Mouse (Mus musculus) testis, adult 2 months (tissue): ENCODE results near the gene Ubr4. TPM values are rescaled to one million over a fixed set of nuclear protein-coding genes. Genes with fewer than 3 reads are reported as not detected.

ENCODE experiments used
- H3K27ac ChIP-seq: fragments of 200-500 bp; 2 replicates; pipeline ENCODE4 v1.5.1; 2012; ENCODE audit warnings: low read depth, low read length; ENCODE audit not compliant: control insufficient read depth, insufficient read depth
- H3K27me3 ChIP-seq: fragments of 200-500 bp; 2 replicates; pipeline ENCODE4 v1.6.1; 2012; ENCODE audit warnings: mild to moderate bottlenecking, low read length, moderate library complexity; ENCODE audit not compliant: control insufficient read depth, insufficient read depth
- H3K36me3 ChIP-seq: fragments of 200-500 bp; 2 replicates; pipeline ENCODE4 v1.6.1; 2012; ENCODE audit warnings: mild to moderate bottlenecking, low read length; ENCODE audit not compliant: control insufficient read depth, insufficient read depth
- H3K4me1 ChIP-seq: fragments of 200-500 bp; 2 replicates; pipeline ENCODE4 v1.6.1; 2012; ENCODE audit warnings: low read length; ENCODE audit not compliant: control insufficient read depth, insufficient read depth
- H3K4me3 ChIP-seq: fragments of 200-500 bp; 2 replicates; pipeline ENCODE4 v1.5.1; 2012; ENCODE audit warnings: low read depth, mild to moderate bottlenecking, low read length, moderate library complexity, mixed read lengths; ENCODE audit not compliant: control insufficient read depth
- CTCF ChIP-seq: fragments of 200-500 bp; IDR thresholded peaks from 2 replicates; pipeline ENCODE4 v1.5.1; 2012; ENCODE audit warnings: low read depth, mild to moderate bottlenecking, inconsistent platforms, low read length, moderate library complexity; ENCODE audit not compliant: control insufficient read depth, insufficient read depth, insufficient replicate concordance
- POLR2A ChIP-seq: fragments of 200-500 bp; IDR thresholded peaks from 2 replicates; pipeline ENCODE4 v1.6.1; 2012; ENCODE audit warnings: low read depth, mild to moderate bottlenecking, inconsistent platforms, low read length, moderate library complexity; ENCODE audit not compliant: control insufficient read depth
- polyA plus RNA-seq: library from polyadenylated mRNA; depleted of rRNA; stranded (reverse); fragments of >200 nt; gene quantifications from 2 replicates; pipeline ENCODE4 v1.2.3, GENCODE M21; 2012

Gene Ubr4
- polyA plus RNA-seq, 1 experiment: 312 TPM

DNA sequence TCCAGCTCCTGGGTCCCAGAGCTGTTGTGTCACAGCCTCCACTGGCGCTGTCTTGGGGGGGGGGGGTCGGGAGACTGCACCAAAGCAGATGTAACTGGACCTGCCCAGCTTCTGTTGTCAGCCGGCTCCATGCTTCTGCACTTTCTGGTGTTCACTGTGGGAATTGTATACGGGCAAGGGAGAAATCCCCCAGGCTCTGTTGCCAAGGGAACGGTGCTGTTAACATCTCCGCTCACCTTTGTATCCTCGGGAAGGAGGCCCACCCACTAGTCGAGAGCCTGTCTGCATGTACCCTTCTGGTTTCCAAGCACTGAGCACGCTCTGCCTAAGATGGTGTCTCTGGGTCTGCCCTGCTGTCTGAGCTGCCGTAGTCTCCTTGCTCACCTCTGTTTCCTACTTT lies 134.7 kb downstream of the Ubr4 start:
- Histone ChIP-seq H3K4me3 (no peak overlapping the region), H3K27ac (no peak overlapping the region), H3K4me1 (no peaks in the 10 kb centered on the region), H3K36me3 (peaks cover 6% of the 10 kb centered on the region), H3K27me3 (no peaks in the 10 kb centered on the region)
- TF ChIP-seq CTCF (no peak), POLR2A (no peak)

DNA sequence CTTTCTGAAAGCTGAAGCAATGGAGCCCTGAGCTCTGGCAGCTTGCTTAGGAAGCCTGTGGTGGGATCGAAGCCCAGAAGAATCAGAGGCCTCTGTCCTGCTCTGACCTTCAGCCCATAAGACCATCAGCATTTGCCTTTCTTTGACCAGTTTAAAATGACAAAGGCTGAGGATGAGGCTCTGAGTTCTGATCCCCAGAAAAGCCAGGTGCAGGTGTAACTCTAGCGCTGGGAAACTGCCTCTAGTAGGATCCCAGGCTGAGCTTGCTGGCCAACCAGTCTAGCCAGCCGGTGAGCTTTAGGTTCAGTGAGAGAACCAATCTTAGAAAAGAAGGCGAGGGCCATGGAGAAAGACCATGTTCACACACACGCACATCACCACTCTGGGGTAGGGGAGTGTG lies 135.9 kb downstream of the Ubr4 start:
- TF ChIP-seq CTCF (no peak), POLR2A (no peak)
- no peak overlapping the region for H3K4me3 ChIP-seq
- peaks cover 5% of the 10 kb centered on the region for H3K36me3 ChIP-seq
- H3K4me1 ChIP-seq: no peaks in the 10 kb centered on the region
- H3K27me3 ChIP-seq: no peaks in the 10 kb centered on the region
- H3K27ac ChIP-seq: no peak overlapping the region

DNA sequence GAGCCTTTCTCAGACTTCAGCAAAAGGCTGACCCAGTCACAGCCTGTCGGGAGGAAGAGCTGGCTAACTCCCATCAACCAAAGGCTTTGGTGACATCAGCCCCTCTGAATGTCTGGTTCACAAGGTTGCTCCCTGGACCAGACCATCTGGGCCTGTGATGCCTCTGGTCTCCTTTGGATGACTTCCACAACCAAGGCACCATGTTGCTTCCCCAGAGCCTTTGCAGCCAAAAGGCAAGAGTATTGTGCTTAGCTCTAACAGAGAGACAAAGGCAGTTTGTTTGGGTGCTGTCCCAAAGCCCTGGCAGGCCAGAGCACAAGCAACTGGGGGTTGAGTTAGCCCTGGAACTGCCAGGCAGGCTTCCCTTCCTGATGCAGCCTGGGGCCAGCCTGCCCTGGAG lies 137.5 kb downstream of the Ubr4 start:
- no peak overlapping the region for H3K4me3 ChIP-seq
- no peak overlapping the region for H3K27ac ChIP-seq
- TF ChIP-seq POLR2A (no peak), CTCF (no peak)
- peaks cover 4% of the 10 kb centered on the region for H3K36me3 ChIP-seq
- no peaks in the 10 kb centered on the region for H3K27me3 ChIP-seq
- H3K4me1 ChIP-seq: no peaks in the 10 kb centered on the region

DNA sequence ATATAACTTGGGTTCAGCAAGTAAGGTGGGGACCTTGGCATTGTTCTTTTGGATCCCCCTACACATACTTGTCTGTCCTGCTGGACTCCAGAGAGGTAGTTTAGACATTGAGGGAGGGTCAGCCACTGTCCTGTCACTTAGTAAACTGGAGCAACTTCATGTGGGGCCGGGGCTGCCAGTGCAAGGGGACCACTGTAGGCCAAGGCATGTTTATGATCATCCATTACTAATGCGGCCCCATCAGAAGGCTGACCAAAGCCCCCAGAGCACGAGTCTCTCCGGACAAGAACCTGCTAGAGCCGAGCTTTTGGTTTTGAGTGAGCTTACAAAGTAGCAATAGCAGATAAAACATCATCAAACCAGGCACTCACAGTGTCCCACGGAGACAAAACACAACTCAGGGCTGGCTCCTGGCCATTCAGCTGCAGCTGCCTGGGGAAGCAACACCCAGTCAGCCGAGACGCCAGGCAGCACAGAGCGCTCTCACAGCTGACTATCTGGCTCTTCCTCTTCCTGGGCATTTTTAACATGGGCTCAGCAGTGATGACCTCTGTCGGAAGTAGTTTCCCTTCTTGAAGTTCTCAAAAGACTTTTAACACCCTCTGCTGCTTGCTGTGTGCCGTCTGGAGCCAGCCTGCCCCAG lies 138.1 kb downstream of the Ubr4 start:
- Histone ChIP-seq H3K27me3 (no peaks in the 10 kb centered on the region), H3K4me3 (no peak overlapping the region), H3K4me1 (no peaks in the 10 kb centered on the region), H3K27ac (no peak overlapping the region; the same call in 1 of the 2 replicates), H3K36me3 (peaks cover 2% of the 10 kb centered on the region; the same call in 1 of the 2 replicates)
- no peak for TF ChIP-seq CTCF
- TF ChIP-seq POLR2A: no peak

DNA sequence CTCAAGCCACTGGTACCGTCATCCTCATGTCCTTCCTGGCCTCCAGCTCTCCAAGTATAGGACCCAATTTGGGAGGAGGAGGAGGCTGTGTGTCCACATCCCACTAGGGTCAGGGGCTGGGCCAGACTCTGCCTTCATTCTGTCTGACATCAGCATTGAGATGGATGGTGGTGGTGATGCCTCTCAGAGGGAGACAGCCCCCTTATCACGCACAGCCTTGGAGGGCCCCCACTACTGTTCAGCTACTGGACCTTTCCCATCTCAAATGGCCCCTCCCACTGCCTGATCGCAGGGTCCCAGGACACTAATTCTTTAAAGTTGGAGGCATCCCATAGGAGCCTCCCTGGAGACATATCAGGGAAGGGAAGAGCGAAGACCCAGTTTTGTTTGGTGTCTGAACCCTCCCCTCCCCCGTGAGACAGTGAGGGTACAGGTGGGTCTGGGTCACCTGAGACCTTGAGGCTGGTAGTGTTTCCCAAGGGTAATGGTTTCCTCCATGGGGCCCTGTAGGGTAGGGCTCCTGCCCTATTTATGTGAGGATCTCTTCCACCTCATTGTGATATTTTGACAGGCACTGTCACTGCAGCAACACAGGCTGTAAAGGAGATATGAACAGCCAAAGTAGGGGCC lies 139.2 kb downstream of the Ubr4 start:
- no peak for TF ChIP-seq POLR2A
- TF ChIP-seq CTCF: no peak
- Histone ChIP-seq H3K27me3 (no peaks in the 10 kb centered on the region), H3K4me3 (no peak overlapping the region), H3K36me3 (peaks cover 2% of the 10 kb centered on the region; the same call in 1 of the 2 replicates), H3K27ac (no peak overlapping the region), H3K4me1 (no peaks in the 10 kb centered on the region)

DNA sequence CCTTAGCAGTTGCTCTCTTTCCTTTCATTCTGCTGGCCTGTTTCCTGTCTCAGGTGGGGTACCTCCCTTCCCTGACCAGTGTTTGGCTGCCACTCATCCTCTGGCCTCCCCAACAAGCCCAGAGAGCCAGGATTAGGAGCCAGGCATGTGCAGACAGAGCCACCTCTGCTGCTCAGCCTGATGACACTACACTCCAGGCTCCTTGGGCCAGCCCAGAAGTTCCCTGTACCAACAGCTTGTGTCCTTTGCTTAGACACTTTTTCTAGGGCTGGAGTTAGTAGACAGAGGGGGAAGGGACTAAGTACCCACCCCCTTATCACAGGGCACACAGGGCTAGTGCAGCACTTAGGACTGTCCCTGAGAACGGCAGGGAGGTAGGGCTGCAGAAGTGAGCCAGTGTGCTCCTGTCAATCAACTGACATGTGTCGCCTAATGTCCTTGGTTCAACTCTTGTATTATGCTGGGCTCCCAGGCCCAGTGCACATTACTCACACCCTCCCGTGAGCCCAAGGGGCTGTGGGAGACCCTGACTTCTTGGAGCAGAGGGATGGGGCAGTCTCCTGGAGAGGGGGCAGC lies 139.9 kb downstream of the Ubr4 start:
- H3K27ac ChIP-seq: no peak overlapping the region
- H3K4me1 ChIP-seq: no peaks in the 10 kb centered on the region
- no peaks in the 10 kb centered on the region for H3K36me3 ChIP-seq
- no peak overlapping the region for H3K4me3 ChIP-seq
- no peak for TF ChIP-seq CTCF
- no peak for TF ChIP-seq POLR2A
- H3K27me3 ChIP-seq: no peaks in the 10 kb centered on the region

DNA sequence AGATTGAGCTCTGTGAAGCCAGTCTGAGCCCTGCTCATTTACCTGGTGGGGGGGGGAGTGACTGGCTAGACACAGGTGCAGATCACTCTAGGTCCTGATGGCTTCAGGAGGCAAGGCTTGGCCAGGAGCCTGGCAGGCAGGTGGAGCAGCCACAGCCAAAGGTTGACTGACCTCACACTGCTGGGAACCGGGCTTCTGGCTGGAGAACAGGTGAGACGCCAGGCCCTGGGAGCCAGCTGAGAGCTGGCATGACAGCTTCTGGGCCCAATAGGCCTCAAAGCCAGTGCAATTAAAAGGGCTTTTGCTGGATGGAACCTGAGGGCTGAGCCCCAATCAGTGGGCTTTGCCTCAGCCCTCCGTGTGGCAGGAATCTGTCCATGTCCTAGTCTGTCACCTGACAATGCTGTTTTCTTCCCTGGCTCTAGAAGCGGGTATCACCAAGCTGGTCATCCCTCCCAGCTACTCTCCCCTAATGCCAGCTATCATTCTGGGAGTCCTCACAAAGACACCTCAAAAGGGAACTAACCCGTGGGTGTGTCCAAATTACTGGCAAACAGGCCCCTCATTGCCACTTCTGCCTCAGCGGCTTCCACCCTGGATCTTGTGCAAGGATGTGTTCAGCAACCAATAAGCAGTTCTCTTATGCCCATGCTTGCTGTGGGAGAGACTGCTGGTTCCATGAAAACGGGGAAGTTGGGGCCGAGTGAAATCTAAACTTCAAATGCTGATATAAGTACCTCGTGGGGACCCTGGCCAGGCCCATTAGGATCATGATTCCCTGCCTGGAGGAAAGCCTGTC lies 141.0 kb downstream of the Ubr4 start:
- Histone ChIP-seq H3K4me3 (no peak overlapping the region), H3K27ac (no peak overlapping the region), H3K36me3 (no peaks in the 10 kb centered on the region), H3K27me3 (no peaks in the 10 kb centered on the region), H3K4me1 (no peaks in the 10 kb centered on the region)
- TF ChIP-seq CTCF (no peak), POLR2A (no peak)
